Mouse (Mus musculus) activated CD4-positive, CD25-positive, alpha-beta regulatory T cell, adult 4 months (primary cell): ENCODE results near the gene Inpp4b. TPM values are rescaled to one million over a fixed set of nuclear protein-coding genes. Genes with fewer than 3 reads are reported as not detected.
"Not testable (repeated sequence)": the region's sequence is repeated elsewhere in the genome, so short reads cannot be mapped to it uniquely, and the experiment has no call there.

Source experiments
- ATAC-seq: one replicate; pipeline ENCODE4 v1.8.0; 2017
- polyA plus RNA-seq, 2 experiments: library from polyadenylated mRNA; unstranded; fragments of 100-300 nt; shearing (Covaris generic); gene quantifications; one replicate each; pipeline ENCODE4 v1.2.1; 2017

The Inpp4b gene
- polyA plus RNA-seq, 2 experiments from 2014 or later: 446 to 456 TPM

DNA sequence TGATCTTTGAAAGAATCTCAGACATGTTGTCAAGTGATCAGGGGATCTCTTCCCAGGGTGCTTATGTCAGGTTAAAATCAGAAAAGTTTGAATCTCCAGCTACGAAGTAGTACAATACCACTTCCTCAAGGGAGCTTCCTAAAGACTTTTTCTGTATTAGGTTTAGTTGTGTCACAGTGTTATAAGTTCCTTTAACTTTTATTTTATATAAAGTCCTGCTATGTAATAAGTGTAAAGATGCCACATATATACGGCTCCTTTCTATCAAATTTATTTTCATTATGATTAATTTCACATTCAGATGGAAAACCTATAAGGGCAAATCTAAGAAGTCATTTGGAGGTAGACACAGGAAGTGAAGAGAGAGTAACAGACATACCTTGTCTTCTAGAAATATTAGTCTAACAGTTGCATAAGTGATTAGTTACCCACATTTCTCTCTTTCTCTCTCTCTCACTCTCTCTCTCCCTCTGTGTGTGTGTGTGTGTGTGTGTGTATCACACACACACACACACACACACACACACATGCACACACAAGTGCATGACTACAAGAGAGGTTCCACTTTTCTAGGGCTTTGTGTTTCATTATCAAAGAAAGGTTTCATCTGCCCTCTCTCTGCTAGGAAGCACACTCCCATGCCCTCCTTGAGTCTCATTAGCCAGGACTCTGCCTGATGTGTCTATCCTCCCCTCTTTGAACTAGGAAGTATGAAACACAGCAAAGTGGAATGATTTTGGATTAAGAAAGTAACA is 438.7 kb downstream of the Inpp4b start:
- ATAC-seq: no peak

- peak; percentile 29 for ATAC-seq
Measured at GRCm38 (mm10) chr8:81782781-81783180, 440.4 kb downstream of the Inpp4b start.

- ATAC-seq: peak; percentile 18
Measured at GRCm38 (mm10) chr8:81784775-81785174, 442.4 kb downstream of the Inpp4b start.

- peak; percentile 22 for ATAC-seq
Measured at GRCm38 (mm10) chr8:81788498-81788897, 446.1 kb downstream of the Inpp4b start.

- no peak for ATAC-seq
Measured at GRCm38 (mm10) chr8:81792649-81793048, 450.3 kb downstream of the Inpp4b start.

DNA sequence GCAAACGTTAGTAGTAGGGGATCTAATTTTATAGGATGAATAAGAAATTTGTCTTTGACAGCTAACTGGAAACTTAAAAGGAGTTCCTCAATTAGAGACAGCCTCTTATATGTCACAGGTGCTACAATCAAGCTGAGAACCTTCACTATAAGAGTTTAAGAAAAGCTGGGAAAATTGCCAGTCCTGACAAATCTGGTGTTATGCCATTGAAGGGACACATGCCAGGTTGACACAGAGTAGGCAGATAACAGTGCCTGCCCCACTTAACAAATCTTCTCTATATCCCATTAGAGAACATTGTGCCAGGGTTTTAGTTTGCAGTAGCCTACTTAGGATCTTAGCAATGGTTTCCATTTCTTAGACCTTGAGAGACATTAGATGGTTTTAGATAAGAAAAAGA is 456.1 kb downstream of the Inpp4b start:
- ATAC-seq: no peak

GRCm38 (mm10) chr8:81800792-81801191 is 458.4 kb downstream of the Inpp4b start:
- ATAC-seq: no peak

- peak; percentile 21 for ATAC-seq
Measured at GRCm38 (mm10) chr8:81806797-81807196, 464.4 kb downstream of the Inpp4b start.

DNA sequence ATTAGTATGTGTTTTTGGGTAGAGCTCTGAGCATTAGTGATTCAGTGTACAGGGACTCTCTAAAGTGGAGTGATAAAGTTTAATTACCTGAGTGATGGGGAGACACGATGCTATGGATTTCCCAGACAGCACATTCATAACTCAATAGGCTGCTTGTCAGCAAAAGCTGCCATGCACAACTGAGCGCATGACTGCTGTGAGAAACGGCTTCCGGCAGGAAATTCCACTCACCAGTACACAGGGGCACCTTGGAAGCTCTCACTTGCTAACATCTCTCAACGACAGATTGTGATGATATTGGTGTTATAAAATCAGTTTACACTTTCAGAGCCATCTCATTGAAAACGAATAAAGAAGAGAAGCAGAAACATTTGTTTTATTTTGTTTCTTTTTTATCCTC is 465.2 kb downstream of the Inpp4b start:
- peak; percentile 59 for ATAC-seq

DNA sequence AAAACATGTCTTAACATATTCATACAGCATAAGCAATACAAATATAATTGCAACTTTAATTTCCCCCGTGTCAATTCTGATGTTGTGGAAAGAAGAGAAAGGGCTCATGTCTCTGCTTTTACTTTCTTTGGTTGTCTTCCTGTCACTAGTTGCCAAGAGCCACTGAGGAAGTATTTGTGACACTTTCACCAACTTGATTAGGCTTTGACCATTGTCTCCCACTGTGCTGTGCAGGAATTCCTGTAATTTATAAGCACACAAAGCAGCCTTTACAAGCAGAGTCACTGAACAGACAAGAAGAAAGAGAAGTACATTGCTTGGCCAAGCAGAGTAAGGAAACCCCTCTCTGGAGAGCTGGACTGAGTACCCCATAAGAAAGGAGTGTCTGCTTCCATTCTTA is 466.1 kb downstream of the Inpp4b start:
- ATAC-seq: no peak

GRCm38 (mm10) chr8:81809414-81809813 is 467.1 kb downstream of the Inpp4b start:
- ATAC-seq: not testable (repeated sequence)

- peak; percentile 11 for ATAC-seq
Measured at GRCm38 (mm10) chr8:81812051-81812751, 469.8 kb downstream of the Inpp4b start.

DNA sequence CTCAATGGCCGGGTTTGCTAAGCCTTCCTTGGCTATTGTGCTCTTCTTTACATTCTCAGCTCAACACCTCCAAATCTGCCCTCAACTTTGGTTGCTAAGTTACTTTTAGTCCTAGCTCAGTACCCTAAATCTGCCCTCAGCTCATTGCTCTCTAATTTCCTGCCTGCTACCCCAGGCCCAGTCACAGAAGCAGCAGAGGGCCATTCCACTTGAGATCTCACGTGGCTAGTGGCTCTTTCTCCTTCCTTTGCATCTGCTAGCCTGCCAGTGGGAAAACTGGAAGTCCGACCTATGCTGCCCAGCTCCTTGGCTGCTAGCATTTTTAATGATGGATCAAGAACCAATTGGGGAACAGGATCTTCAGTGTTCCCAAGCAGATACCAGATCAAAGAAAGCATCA is 472.4 kb downstream of the Inpp4b start:
- peak; percentile 40 for ATAC-seq

- no peak for ATAC-seq
Measured at GRCm38 (mm10) chr8:81815551-81815950, 473.2 kb downstream of the Inpp4b start.

DNA sequence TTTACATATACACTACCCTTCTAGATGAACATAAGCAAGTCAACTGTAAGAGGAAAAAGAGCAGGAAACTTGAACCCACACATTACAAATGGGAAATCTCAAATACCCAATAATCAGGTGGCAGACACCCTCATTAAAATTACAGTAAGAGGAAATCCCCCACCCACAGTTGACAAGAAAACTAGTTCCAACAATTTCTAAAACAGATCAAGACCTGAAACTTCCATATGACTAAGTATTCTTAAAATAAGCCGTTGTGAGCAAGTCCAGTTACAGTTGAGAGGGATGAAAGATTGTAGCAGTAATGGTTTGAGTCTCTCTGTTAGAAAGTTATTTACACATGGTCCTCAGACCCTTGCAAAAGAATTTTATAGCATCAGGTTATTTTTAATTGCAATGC is 480.8 kb downstream of the Inpp4b start:
- peak; percentile 37 for ATAC-seq

DNA sequence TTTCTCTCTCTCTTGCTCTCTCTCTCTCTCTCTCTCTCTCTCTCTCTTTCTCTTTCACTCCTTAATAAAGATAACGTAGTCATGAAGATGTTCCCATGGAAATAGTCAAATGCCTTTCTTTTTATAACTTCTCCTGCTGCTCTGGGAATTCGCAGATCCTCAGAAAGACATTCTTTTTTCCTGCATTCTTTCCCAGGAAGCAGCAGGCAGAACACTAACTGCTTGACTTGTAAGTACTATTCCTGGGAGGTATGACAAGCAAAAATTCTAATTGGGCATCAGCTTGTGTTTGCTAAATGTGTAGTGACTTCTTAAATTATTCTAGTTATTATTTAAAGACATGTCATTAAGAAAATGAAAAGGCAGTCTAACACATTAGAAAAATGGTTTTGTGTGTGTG is 482.6 kb downstream of the Inpp4b start:
- no peak for ATAC-seq

DNA sequence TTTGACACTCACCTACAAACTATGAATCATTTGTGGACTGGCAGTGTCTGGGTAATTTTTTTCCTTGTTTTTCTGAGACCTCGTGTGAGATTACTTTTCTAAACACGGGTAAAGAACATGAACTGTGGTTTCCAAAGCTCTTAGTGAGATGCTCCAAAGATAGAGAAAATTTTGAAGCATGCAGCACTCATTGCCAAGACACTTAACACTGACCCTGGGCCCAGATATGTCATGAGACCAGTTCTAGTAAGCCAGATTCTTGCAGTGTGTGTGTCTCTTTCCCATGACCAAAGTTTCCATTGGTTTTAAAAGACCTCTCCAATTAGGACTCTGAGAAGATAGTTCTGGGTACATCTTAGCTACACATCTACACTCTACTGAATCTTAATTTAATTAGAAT is 484.1 kb downstream of the Inpp4b start:
- no peak for ATAC-seq

- ATAC-seq: no peak
Measured at GRCm38 (mm10) chr8:81827306-81827913, 485.1 kb downstream of the Inpp4b start.

DNA sequence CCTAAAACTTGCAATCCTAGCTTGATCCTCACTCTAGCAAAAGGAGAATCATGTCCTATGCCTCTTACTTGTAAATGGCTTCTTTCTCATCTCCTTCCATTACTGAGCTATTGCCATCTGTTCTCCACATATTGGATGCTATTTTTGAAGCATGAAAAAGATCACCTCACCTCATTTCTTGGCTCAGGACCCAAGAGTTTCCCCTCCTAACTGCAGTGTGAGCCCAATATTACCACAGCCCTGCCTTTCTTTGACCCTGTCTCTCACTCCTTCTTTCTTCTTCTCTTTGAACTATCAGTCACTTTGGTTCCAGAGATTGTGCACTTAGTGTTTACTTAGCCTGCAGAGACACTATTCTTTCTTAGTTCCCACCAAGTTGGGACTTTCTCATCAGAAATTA is 489.1 kb downstream of the Inpp4b start:
- no peak for ATAC-seq

DNA sequence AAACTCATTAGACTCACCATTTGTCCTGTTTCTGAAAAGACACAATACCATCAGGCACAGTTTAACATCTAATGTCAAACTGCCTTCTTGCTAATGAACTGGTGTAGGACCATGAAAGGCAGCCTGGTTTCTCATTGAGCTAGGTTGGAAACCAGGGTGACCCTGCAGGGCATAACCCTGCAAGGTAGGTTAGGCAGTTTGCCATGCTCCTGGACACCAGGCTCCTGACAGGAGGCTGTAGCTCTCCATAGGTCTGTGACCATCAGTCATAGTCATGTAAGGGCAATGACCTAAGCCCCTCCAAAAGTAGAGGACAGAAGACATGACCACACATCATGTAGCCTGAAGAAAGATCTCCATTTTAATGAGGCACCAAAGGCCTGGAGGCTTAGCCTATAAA is 491.5 kb downstream of the Inpp4b start:
- ATAC-seq: no peak

- no peak for ATAC-seq
Measured at GRCm38 (mm10) chr8:81840512-81840911, 498.2 kb downstream of the Inpp4b start.

- no peak for ATAC-seq
Measured at GRCm38 (mm10) chr8:81844104-81844982, 502.0 kb downstream of the Inpp4b start.

- ATAC-seq: no peak
Measured at GRCm38 (mm10) chr8:81847929-81848328, 505.6 kb downstream of the Inpp4b start.
